Mouse (Mus musculus) lung, postnatal 0 days (tissue): Measurements from ENCODE around the gene Mbd4.

Experiments used
- CTCF ChIP-seq: IDR thresholded peaks from 2 replicates; pipeline ENCODE4 v1.5.1; 2016; ENCODE audit warnings: antibody characterized with exemption, mild to moderate bottlenecking
- EP300 ChIP-seq: IDR thresholded peaks from 2 replicates; pipeline ENCODE4 v1.6.1; 2016; ENCODE audit warnings: antibody characterized with exemption, mild to moderate bottlenecking, control low read depth

GRCm38 (mm10) chr6:115853091-115853813, at the start of gene Mbd4, which contains the start of gene Ift122:
- peak; percentile 71 for TF ChIP-seq CTCF
- no peak for TF ChIP-seq EP300
